Mouse (Mus musculus) cerebellum, adult 2 months (tissue): ENCODE data around the gene Spic.

ENCODE experiments used
- CTCF ChIP-seq: fragments of 200-500 bp; IDR thresholded peaks from 2 replicates; pipeline ENCODE4 v1.5.1; 2011; ENCODE audit warnings: low read depth, mild to moderate bottlenecking, control low read depth, low read length, moderate library complexity, borderline replicate concordance; ENCODE audit not compliant: insufficient read depth
- POLR2A ChIP-seq: fragments of 200-500 bp; IDR thresholded peaks from 2 replicates; pipeline ENCODE4 v1.6.1; 2011; ENCODE audit warnings: low read length, control low read depth, borderline replicate concordance; ENCODE audit not compliant: insufficient read depth

- TF ChIP-seq CTCF (no peak), POLR2A (no peak)
Measured at GRCm38 (mm10) chr10:88725343-88725742, 40.5 kb upstream of the Spic start.
